Mouse (Mus musculus) CH12F3 (cell line): Measurements from ENCODE around the gene Rp2.

ENCODE experiments used
- in situ Hi-C: fragments of 300-500 bp; cut with MboI; formaldehyde crosslinking; loops from 2 replicates; pipeline ENCODE4 v1.14.3; 2020; ENCODE audit warnings: low sequenced_read_pairs

The Rp2 gene

GRCm38 (mm10) chrX:20425140-20425838 lies 61.0 kb downstream of the Rp2 start, which contains the start of gene Jade3:
Gene Jade3, plus strand, starts transcription at chrX:20425688.
- in situ Hi-C loops = no loop called here

- in situ Hi-C loops = no loop called here
Measured at GRCm38 (mm10) chrX:20425839-20426449, 61.7 kb downstream of the Rp2 start.
